Mouse (Mus musculus) MEL (cell line): Measurements from ENCODE around the gene Ppp2r2d. TPM values are rescaled to one million over a fixed set of nuclear protein-coding genes. Genes with fewer than 3 reads are reported as not detected.
A peak's percentile ranks its signal among the peaks of the same experiment; 100 is the strongest.

Source experiments
- DNase-seq: peaks from one replicate; pipeline ENCODE4 v3.0.0; 2011; ENCODE audit warnings: low read depth, low spot score
- H3K27ac ChIP-seq: 2 replicates; pipeline ENCODE4 v1.5.1; 2012; ENCODE audit warnings: low read depth, mild to moderate bottlenecking, control low read depth, low read length, moderate library complexity; ENCODE audit not compliant: control insufficient read depth
- H3K27me3 ChIP-seq, 2 experiments: fragments of 150-350 bp in 1 of 2; sonication (generic) in 1 of 2; 2 replicates each; pipeline ENCODE4 v1.6.1; 2012; ENCODE audit warnings: low read length in 2 of 2, mild to moderate bottlenecking in 2 of 2, improper control_type of control experiment in 1 of 2, moderate library complexity in 1 of 2; ENCODE audit not compliant: insufficient read depth in 2 of 2, control insufficient read depth in 1 of 2
- H3K36me3 ChIP-seq, 2 experiments: 2 replicates each; pipeline ENCODE4 v1.6.1; 2012 to 2014; ENCODE audit warnings: low read length in 2 of 2, improper control_type of control experiment in 1 of 2, inconsistent platforms in 1 of 2, mild to moderate bottlenecking in 1 of 2; ENCODE audit not compliant: insufficient read depth in 2 of 2, control insufficient read depth in 1 of 2
- H3K4me1 ChIP-seq, 2 experiments: fragments of 150-350 bp in 1 of 2; sonication (generic) in 1 of 2; 2 replicates each; pipeline ENCODE4 v1.6.1; 2012; ENCODE audit warnings: low read length in 2 of 2, improper control_type of control experiment in 1 of 2, mild to moderate bottlenecking in 1 of 2; ENCODE audit not compliant: insufficient read depth in 2 of 2, control insufficient read depth in 1 of 2
- H3K4me3 ChIP-seq, 2 experiments: fragments of 150-350 bp in 1 of 2; sonication (generic) in 1 of 2; 2 replicates each; pipeline ENCODE4 v1.5.1; 2012; ENCODE audit warnings: low read depth in 2 of 2, low read length in 2 of 2, mild to moderate bottlenecking in 2 of 2, moderate library complexity in 2 of 2, control low read depth in 1 of 2, improper control_type of control experiment in 1 of 2; ENCODE audit not compliant: control insufficient read depth in 1 of 2, insufficient read depth in 1 of 2
- H3K79me2 ChIP-seq: 2 replicates; pipeline ENCODE4 v1.6.1; 2012; ENCODE audit warnings: mild to moderate bottlenecking, low read length, moderate library complexity; ENCODE audit not compliant: control insufficient read depth, poor library complexity, insufficient read depth
- H3K9ac ChIP-seq: 2 replicates; pipeline ENCODE4 v1.6.1; 2012; ENCODE audit warnings: low read depth, mild to moderate bottlenecking, control low read depth, low read length, moderate library complexity; ENCODE audit not compliant: control insufficient read depth, poor library complexity, severe bottlenecking
- H3K9me3 ChIP-seq: fragments of 150-350 bp; sonication (generic); replicated peaks from 2 replicates; pipeline ENCODE4 v1.6.1; 2012; ENCODE audit warnings: mild to moderate bottlenecking, low read length, improper control_type of control experiment, moderate library complexity; ENCODE audit not compliant: insufficient read depth
- CTCF ChIP-seq, 3 experiments: IDR thresholded peaks in 2 of 3; conservative IDR thresholded peaks in 1 of 3; 2 replicates each; pipeline ENCODE4 v1.5.1; 2011 to 2012; ENCODE audit warnings: low read length in 3 of 3, low read depth in 2 of 3, mild to moderate bottlenecking in 2 of 3, improper control_type of control experiment in 1 of 3, inconsistent platforms in 1 of 3, mixed read lengths in 1 of 3, moderate library complexity in 1 of 3; ENCODE audit not compliant: control insufficient read depth in 1 of 3, insufficient read depth in 1 of 3, poor library complexity in 1 of 3, severe bottlenecking in 1 of 3
- E2F4 ChIP-seq: IDR thresholded peaks from 2 replicates; pipeline ENCODE4 v1.6.1; 2011; ENCODE audit warnings: low read depth, low read length, improper control_type of control experiment, borderline replicate concordance
- ETS1 ChIP-seq: IDR thresholded peaks from 2 replicates; pipeline ENCODE4 v1.6.1; 2012; ENCODE audit warnings: low read depth, mild to moderate bottlenecking, inconsistent platforms, low read length, improper control_type of control experiment, moderate library complexity
- GABPA ChIP-seq: IDR thresholded peaks from 2 replicates; pipeline ENCODE4 v1.6.1; 2012; ENCODE audit warnings: low read depth, mild to moderate bottlenecking, inconsistent platforms, low read length, improper control_type of control experiment, moderate library complexity
- MAZ ChIP-seq: IDR thresholded peaks from 2 replicates; pipeline ENCODE4 v1.6.1; 2012; ENCODE audit warnings: low read depth, mild to moderate bottlenecking, inconsistent platforms, low read length, improper control_type of control experiment
- MEF2A ChIP-seq: IDR thresholded peaks from 2 replicates; pipeline ENCODE4 v1.6.1; 2014; ENCODE audit warnings: low read depth, mild to moderate bottlenecking, inconsistent platforms, low read length, improper control_type of control experiment; ENCODE audit not compliant: poor library complexity, insufficient replicate concordance, severe bottlenecking; ENCODE audit errors: extremely low read depth
- MYC ChIP-seq: IDR thresholded peaks from 2 replicates; pipeline ENCODE4 v1.6.1; 2011; ENCODE audit warnings: low read depth, mild to moderate bottlenecking, low read length, improper control_type of control experiment, moderate library complexity
- POLR2AphosphoS2 ChIP-seq: IDR thresholded peaks from 2 replicates; pipeline ENCODE4 v1.6.1; 2011; ENCODE audit warnings: low read length, improper control_type of control experiment
- RAD21 ChIP-seq: IDR thresholded peaks from 2 replicates; pipeline ENCODE4 v1.6.1; 2011; ENCODE audit warnings: mild to moderate bottlenecking, low read depth, low read length, improper control_type of control experiment
- SMC3 ChIP-seq: IDR thresholded peaks from 2 replicates; pipeline ENCODE4 v1.6.1; 2011; ENCODE audit warnings: low read depth, low read length, improper control_type of control experiment
- TAL1 ChIP-seq: IDR thresholded peaks from 2 replicates; pipeline ENCODE4 v1.6.1; 2012; ENCODE audit warnings: mild to moderate bottlenecking, inconsistent platforms, low read length, moderate library complexity, mixed read lengths
- ZC3H11A ChIP-seq: IDR thresholded peaks from 2 replicates; pipeline ENCODE4 v1.6.1; 2012; ENCODE audit warnings: low read depth, mild to moderate bottlenecking, inconsistent platforms, low read length, improper control_type of control experiment
- ZNF384 ChIP-seq: IDR thresholded peaks from 2 replicates; pipeline ENCODE4 v1.6.1; 2012; ENCODE audit warnings: low read depth, mild to moderate bottlenecking, inconsistent platforms, low read length, improper control_type of control experiment
- polyA plus RNA-seq, 2 experiments: library from polyadenylated mRNA; stranded (reverse) in 1 of 2; unstranded in 1 of 2; fragments of >175 nt in 1 of 2; fragments of >200 nt in 1 of 2; gene quantifications; 2 replicates each; pipeline versions ENCODE4 v1.2.1 to v1.2.4; 2012; ENCODE audit warnings: low replicate concordance in 2 of 2, low read depth in 1 of 2; ENCODE audit not compliant: insufficient read length in 2 of 2, insufficient read depth in 1 of 2, missing spikeins in 1 of 2
- total RNA-seq: library from RNA; depleted of rRNA; stranded (reverse); fragments of 300-350 nt; gene quantifications from 2 replicates; pipeline ENCODE4 v1.2.3, GENCODE M21; 2012

Gene Ppp2r2d
- total and polyA plus RNA-seq, 3 experiments: 30.9 to 46.6 TPM; not detected in 1

GRCm38 (mm10) chr7:138824995-138825756, 20.7 kb upstream of the Ppp2r2d start:
- Histone ChIP-seq H3K4me3 (no peak overlapping the region), H3K4me1 (no peaks in the 10 kb centered on the region), H3K27me3 (no peaks in the 10 kb centered on the region), H3K9ac (no peak overlapping the region), H3K9me3 (no peaks in the 10 kb centered on the region), H3K36me3 (no peaks in the 10 kb centered on the region), H3K79me2 (no peaks in the 10 kb centered on the region), H3K27ac (no peak overlapping the region)
- no peak for DNase-seq
- no peak for TF ChIP-seq MYC
- no peak for TF ChIP-seq E2F4
- TF ChIP-seq GABPA: no peak
- no peak for TF ChIP-seq POLR2AphosphoS2
- no peak for TF ChIP-seq CTCF (IDR thresholded peaks at IDR 0.05 in 2 of 3, conservative IDR thresholded peaks at IDR 0.05 in 1 of 3; ENCODE audit: control insufficient read depth in 1 of 3, insufficient read depth in 1 of 3, low read depth in 2 of 3, low read length in 3 of 3, poor library complexity in 1 of 3, severe bottlenecking in 1 of 3)
- no peak for TF ChIP-seq ETS1

- H3K79me2 ChIP-seq: no peaks in the 10 kb centered on the region
- no peak overlapping the region for H3K27ac ChIP-seq
- peak; percentile 88 for TF ChIP-seq SMC3
- no peak for TF ChIP-seq ZNF384
- no peak for TF ChIP-seq GABPA
- TF ChIP-seq ZC3H11A: peak; percentile 63
- no peak for TF ChIP-seq MEF2A
- peak; percentile 81 for TF ChIP-seq RAD21
- TF ChIP-seq CTCF (IDR thresholded peaks at IDR 0.05 in 2 of 3, conservative IDR thresholded peaks at IDR 0.05 in 1 of 3; ENCODE audit: control insufficient read depth in 1 of 3, insufficient read depth in 1 of 3, low read depth in 2 of 3, low read length in 3 of 3, poor library complexity in 1 of 3, severe bottlenecking in 1 of 3): peak; percentile 94 to 95 (median 94)
- H3K4me3 ChIP-seq: no peak overlapping the region
- no peak overlapping the region for H3K9ac ChIP-seq
- H3K4me1 ChIP-seq: no peaks in the 10 kb centered on the region
- DNase-seq: peak; percentile 68
- H3K36me3 ChIP-seq: no peaks in the 10 kb centered on the region
- no peaks in the 10 kb centered on the region for H3K27me3 ChIP-seq
- no peaks in the 10 kb centered on the region for H3K9me3 ChIP-seq
Measured at GRCm38 (mm10) chr7:138827812-138828211, 18.1 kb upstream of the Ppp2r2d start.

GRCm38 (mm10) chr7:138835028-138835427, 10.9 kb upstream of the Ppp2r2d start:
- no peak overlapping the region for H3K4me3 ChIP-seq
- H3K36me3 ChIP-seq: no peaks in the 10 kb centered on the region
- H3K4me1 ChIP-seq: no peaks in the 10 kb centered on the region
- no peak overlapping the region for H3K9ac ChIP-seq
- no peak overlapping the region for H3K27ac ChIP-seq
- H3K27me3 ChIP-seq: no peaks in the 10 kb centered on the region
- no peaks in the 10 kb centered on the region for H3K79me2 ChIP-seq
- TF ChIP-seq RAD21: peak; percentile 40
- TF ChIP-seq MAZ: no peak
- peak; percentile 76 for TF ChIP-seq ZNF384
- peak in 1 of 3 experiments; percentile 54; a peak in 2 of 6 replicates for TF ChIP-seq CTCF (IDR thresholded peaks at IDR 0.05 in 2 of 3, conservative IDR thresholded peaks at IDR 0.05 in 1 of 3; ENCODE audit: control insufficient read depth in 1 of 3, insufficient read depth in 1 of 3, low read depth in 2 of 3, low read length in 3 of 3, poor library complexity in 1 of 3, severe bottlenecking in 1 of 3)
- no peak for TF ChIP-seq TAL1
- peak; percentile 45 for TF ChIP-seq SMC3
- TF ChIP-seq, all 39 proteins: peak for 4
- no peaks in the 10 kb centered on the region for H3K9me3 ChIP-seq
- DNase-seq: peak; percentile 32
